Mouse (Mus musculus) liver, postnatal 0 days (tissue): ENCODE results near the gene Pptc7.

Source experiments
- CTCF ChIP-seq: sonication (generic); IDR thresholded peaks from 2 replicates; pipeline ENCODE4 v1.5.1; 2016; ENCODE audit warnings: antibody characterized with exemption, low read depth
- EP300 ChIP-seq: IDR thresholded peaks from 2 replicates; pipeline ENCODE4 v1.6.1; 2016; ENCODE audit warnings: antibody characterized with exemption, low read depth, mild to moderate bottlenecking

DNA sequence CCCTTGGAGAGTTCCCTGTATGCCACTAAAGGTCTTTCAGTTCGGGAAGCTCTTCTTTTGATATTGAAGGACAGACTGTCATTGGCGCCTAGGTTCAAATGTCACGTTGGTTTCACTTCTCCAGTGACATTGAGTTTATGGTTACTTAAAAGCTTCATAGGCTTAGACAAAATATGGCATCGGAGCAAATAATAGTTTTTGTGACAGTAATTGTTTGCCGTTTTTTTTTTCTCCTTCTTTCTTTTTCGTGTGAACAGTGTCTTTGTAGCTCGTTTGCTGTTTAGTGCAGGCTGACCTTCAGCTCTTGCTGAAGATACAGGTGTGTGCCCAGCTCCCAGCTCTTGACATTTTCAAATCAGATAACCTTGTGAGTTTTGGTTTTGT lies 1.6 kb downstream of the Pptc7 start:
- no peak for TF ChIP-seq CTCF
- no peak for TF ChIP-seq EP300
